Mouse (Mus musculus) ES-Bruce4 (cell line): ENCODE data around the gene Pax5. TPM values are rescaled to one million over a fixed set of nuclear protein-coding genes. Genes with fewer than 3 reads are reported as not detected.
"Not testable (repeated sequence)": the region's sequence is repeated elsewhere in the genome, so short reads cannot be mapped to it uniquely, and the experiment has no call there.

Source experiments
- H3K27ac ChIP-seq: 2 replicates; pipeline ENCODE4 v1.5.1; 2012; ENCODE audit warnings: low read length, inconsistent platforms; ENCODE audit not compliant: insufficient read depth
- H3K27me3 ChIP-seq: 2 replicates; pipeline ENCODE4 v1.6.1; 2012; ENCODE audit warnings: mild to moderate bottlenecking, low read length, inconsistent platforms; ENCODE audit not compliant: control insufficient read depth, poor library complexity, insufficient read depth, severe bottlenecking
- H3K36me3 ChIP-seq: 2 replicates; pipeline ENCODE4 v1.6.1; 2012; ENCODE audit warnings: inconsistent platforms, mild to moderate bottlenecking, low read length, moderate library complexity; ENCODE audit not compliant: control insufficient read depth, poor library complexity, insufficient read depth, severe bottlenecking
- H3K4me1 ChIP-seq: one replicate; pipeline ENCODE4 v1.8.1; 2011; ENCODE audit warnings: low read length; ENCODE audit not compliant: control insufficient read depth, insufficient read depth
- H3K4me3 ChIP-seq: 2 replicates; pipeline ENCODE4 v1.5.1; 2011; ENCODE audit warnings: low read depth, mild to moderate bottlenecking, low read length
- H3K9ac ChIP-seq: 2 replicates; pipeline ENCODE4 v1.6.1; 2012; ENCODE audit warnings: low read depth, mild to moderate bottlenecking, inconsistent platforms; ENCODE audit not compliant: poor library complexity, severe bottlenecking
- H3K9me3 ChIP-seq: replicated peaks from 2 replicates; pipeline ENCODE4 v1.6.1; 2012; ENCODE audit warnings: mild to moderate bottlenecking, low read length, inconsistent platforms; ENCODE audit not compliant: control insufficient read depth, poor library complexity, insufficient read depth, severe bottlenecking
- CTCF ChIP-seq: IDR thresholded peaks from one replicate; pipeline ENCODE4 v1.8.1; 2011; ENCODE audit warnings: low read depth, low read length
- EP300 ChIP-seq: IDR thresholded peaks from 2 replicates; pipeline ENCODE4 v1.6.1; 2011; ENCODE audit warnings: low read depth, low read length; ENCODE audit not compliant: insufficient read depth
- POLR2A ChIP-seq: IDR thresholded peaks from one replicate; pipeline ENCODE4 v1.8.1; 2011; ENCODE audit warnings: low read length; ENCODE audit not compliant: insufficient read depth
- polyA plus RNA-seq: library from polyadenylated mRNA; stranded (reverse); fragments of >200 nt; gene quantifications from 2 replicates; pipeline ENCODE4 v1.2.4, GENCODE M21; 2011; ENCODE audit warnings: low read depth; ENCODE audit not compliant: missing spikeins, insufficient read depth, insufficient read length

The Pax5 gene
- 0.14 TPM in 1 of 2 replicates, not detected in the other for polyA plus RNA-seq

DNA sequence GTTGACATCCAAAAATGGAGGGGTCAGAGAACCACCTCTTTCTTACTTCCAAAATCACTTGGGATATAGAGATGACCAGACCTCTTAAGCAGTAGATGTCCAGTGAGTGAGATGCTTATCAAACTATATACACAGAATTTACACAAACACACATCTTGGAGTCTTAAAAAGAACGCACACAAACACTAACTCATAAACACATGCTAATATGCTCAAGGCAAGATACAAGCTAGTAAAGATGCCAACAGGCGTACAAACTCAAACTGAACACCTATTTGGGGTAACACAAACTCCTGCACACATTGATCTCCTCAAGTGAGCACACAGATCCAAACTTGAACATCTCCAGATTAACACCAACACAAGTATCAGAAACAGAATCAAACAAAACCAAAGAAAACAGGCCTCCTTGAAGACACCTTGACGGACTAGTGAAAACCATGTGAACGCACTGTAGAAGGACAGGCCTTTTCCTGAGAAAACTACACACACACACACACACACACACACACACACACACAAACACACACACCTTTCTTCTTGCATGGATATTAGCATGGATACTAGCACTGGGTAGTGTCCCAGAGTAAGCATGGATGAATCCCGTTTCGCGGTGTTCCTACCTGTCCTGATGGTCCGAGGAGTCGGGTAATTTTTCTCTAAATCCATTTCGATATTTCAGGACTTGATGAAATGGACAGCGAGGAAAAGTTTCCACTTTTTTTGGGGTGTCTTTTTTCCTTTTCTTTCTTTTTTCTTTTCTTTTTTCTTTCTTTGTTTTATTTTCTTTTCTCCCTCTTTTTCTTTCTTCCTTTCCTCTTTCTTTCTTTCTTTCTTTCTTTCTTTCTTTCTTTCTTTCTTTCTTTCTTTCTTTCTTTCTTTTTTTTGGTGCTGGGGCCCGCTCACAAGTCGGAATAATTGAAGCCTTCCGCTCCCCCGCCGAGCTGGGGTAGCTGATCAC, at the start of gene Pax5:
Pax5 (minus strand) TSS at position 748 of the 961 bp plus-strand sequence.
- Histone ChIP-seq H3K9ac (no peak within 1 kb of the TSS), H3K4me1 (peaks cover 2% of the 10 kb centered on the region), H3K36me3 (no peaks in the 10 kb centered on the region), H3K4me3 (peak within 1 kb of the TSS; percentile 49), H3K9me3 (no peaks in the 10 kb centered on the region), H3K27me3 (peaks cover 32% of the 10 kb centered on the region), H3K27ac (no peak within 1 kb of the TSS)
- no peak for TF ChIP-seq CTCF

DNA sequence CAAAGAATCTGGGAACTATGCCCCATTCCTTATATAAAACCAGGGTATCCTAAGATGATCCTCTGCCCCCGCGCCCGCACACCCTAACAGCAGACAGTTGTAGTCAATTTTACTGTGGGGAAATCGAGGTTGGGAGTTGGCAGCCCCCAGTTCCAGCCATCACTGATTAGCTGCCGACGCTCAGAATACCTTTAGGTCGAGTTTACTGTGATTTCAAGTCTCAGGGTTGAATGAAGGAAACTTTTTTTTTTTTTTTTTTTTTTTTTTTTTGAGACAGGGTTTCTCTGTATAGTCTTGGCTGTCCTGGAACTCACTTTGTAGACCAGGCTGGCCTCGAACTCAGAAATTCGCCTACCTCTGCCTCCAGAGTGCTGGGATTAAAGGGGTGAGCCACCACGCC, 46.8 kb upstream of the Pax5 start:
- H3K9ac ChIP-seq = peak overlapping the region; percentile 72
- peak overlapping the region; percentile 95 for H3K4me3 ChIP-seq
- not testable (repeated sequence) for H3K4me1 ChIP-seq, H3K27ac ChIP-seq, H3K27me3 ChIP-seq, H3K9me3 ChIP-seq, H3K36me3 ChIP-seq

DNA sequence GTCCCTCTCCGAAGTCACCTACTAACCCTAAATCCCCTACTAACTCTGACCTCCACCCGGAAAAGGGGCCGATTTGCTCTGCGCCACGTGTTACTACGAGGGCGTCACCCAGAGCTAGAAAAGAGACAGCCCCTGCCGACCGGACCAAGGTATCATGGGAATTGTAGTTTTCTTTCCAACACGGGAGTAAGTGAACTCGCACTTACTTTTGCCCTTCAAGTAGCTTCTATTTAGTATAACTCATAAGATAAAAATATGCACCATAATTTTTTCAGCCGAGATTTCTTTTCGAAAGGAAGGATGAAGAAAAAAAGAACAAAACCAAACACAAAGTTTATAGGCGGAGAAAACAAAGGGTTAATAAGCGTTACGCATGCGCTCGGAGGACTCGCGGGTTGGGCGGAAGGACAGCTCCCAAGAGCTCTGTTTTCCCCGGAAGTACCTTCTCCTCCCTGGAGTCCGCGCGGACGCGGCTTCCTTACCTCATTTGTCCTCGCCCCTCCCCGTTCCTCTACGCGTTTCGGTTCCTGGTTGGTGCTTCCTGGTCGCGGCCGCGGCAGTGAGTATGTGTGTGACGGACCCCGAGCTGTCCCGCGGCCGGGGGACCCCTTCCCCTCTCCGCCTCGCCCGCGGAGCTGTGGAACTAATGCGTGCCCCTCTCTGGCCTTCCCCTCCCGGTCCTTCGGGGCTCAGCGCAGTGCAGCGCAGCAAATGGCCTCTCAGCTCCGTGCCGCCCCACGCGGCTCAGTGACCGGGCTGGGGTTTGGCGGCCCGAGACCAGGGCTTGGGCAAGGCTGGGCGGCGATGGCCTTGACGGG, 46.1 kb upstream of the Pax5 start:
- Histone ChIP-seq H3K27ac (no peak overlapping the region), H3K9ac (peak overlapping the region; percentile 72), H3K4me1 (no peaks in the 10 kb centered on the region), H3K9me3 (no peaks in the 10 kb centered on the region), H3K4me3 (peak overlapping the region; percentile 95), H3K36me3 (no peaks in the 10 kb centered on the region; the same call in 1 of the 2 replicates), H3K27me3 (no peaks in the 10 kb centered on the region)
- TF ChIP-seq CTCF = no peak
- TF ChIP-seq POLR2A = no peak
- no peak for TF ChIP-seq EP300

DNA sequence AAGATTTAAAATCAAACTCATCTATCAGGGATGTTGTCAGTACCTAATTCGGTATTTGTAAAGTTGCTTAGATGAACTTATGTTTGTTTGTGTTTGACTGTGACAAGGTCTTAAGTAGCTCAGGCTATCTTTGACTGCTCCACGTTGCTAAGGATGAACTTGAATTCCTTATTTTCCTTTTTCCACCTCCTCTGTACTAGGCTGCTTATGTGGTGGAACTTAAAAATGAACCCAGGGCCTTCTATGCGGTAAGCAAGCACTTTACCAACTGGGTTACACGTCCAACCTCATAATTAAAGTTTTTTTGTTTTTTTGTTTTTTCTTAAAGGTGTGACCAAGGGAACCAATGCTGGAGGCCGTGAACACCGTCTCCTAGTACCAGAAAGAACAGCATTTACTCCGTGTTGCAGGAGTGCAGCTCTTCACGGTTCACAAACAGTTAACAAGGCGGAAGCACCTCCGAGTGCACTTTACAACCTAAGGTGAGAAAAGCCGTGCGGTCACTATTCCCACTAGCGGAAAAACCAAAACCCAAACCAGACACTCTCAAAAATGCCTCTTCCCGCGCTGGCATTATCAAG, 45.4 kb upstream of the Pax5 start, which contains the start of gene Zcchc7:
Zcchc7 (plus strand) TSS at position 325 of the 581 bp plus-strand sequence.
- H3K9ac ChIP-seq = peak within 1 kb of the TSS; percentile 72

DNA sequence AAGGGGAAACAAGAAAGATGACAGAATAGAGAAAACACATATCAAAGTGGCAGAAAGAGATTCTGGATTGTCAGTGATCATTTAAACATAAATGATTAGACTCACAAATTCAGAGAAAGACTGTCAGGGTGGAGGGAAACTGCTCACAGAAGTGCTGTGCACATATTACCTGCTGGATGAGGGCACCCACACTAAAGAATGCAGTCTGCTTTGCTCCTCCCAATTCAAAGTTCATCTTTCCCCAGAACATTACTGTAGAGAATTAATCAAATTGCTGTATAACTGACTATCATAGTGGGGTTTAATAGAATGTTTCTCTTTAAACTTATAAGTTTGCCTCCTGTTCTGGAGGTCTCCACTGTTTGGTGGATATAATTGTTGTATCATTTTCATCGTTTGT, 30.2 kb upstream of the Pax5 start:
- no peak overlapping the region for H3K9ac ChIP-seq
- H3K4me3 ChIP-seq = no peak overlapping the region
- TF ChIP-seq CTCF (no peak), POLR2A (no peak), EP300 (no peak)

More for the DNA sequence above, 45.4 kb upstream of the Pax5 start, which contains the start of gene Zcchc7:
- H3K4me3 ChIP-seq = peak within 1 kb of the TSS; percentile 95
- H3K4me1 ChIP-seq = no peaks in the 10 kb centered on the region
- H3K27me3 ChIP-seq = no peaks in the 10 kb centered on the region
- no peaks in the 10 kb centered on the region for H3K36me3 ChIP-seq
- no peak within 1 kb of the TSS for H3K27ac ChIP-seq
- TF ChIP-seq POLR2A (no peak), CTCF (no peak), EP300 (no peak)
- H3K9me3 ChIP-seq = no peaks in the 10 kb centered on the region

DNA sequence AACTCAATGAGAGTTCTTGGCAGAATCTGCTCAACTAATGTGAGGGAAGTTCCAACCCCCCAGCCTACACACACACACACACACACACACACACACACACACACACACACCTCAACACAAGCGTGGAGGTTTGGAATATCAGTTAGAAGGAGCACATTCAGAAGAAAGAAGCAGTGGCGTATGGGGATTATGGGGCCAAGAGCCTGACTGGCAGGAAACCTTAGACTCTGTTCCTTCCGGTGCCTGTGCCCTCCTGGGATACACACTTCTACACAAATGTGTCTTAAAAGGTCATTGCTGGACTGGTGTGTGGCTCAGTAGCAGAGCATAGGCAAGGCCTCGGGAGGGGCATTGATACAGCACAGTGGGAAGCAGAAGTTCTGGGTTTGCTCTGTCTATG, 10.9 kb upstream of the Pax5 start:
- no peaks in the 10 kb centered on the region for H3K36me3 ChIP-seq
- no peak overlapping the region for H3K27ac ChIP-seq
- no peak overlapping the region for H3K9ac ChIP-seq
- TF ChIP-seq CTCF = no peak
- TF ChIP-seq EP300 = no peak
- TF ChIP-seq POLR2A = no peak
- H3K4me1 ChIP-seq = no peaks in the 10 kb centered on the region
- peaks cover 1% of the 10 kb centered on the region for H3K27me3 ChIP-seq
- H3K9me3 ChIP-seq = no peaks in the 10 kb centered on the region
- no peak overlapping the region for H3K4me3 ChIP-seq

More for the DNA sequence above, 30.2 kb upstream of the Pax5 start:
- H3K36me3 ChIP-seq = no peaks in the 10 kb centered on the region
- no peaks in the 10 kb centered on the region; the same call in none of the 2 replicates for H3K27me3 ChIP-seq
- no peak overlapping the region for H3K27ac ChIP-seq
- H3K4me1 ChIP-seq = no peaks in the 10 kb centered on the region
- H3K9me3 ChIP-seq = peaks cover 4% of the 10 kb centered on the region; the same call in 1 of the 2 replicates
